In genomic region chr2:124888209-124888608, GRCm38 (mm10) we compare ENCODE assay signal across 14 mouse cellular contexts.
A peak's percentile ranks its signal among the peaks of the same experiment; 100 is the strongest.
DNase-seq lines count a peak whose midpoint lies in the region; ATAC-seq and TF ChIP-seq lines count a peak whose summit lies in the region.
"Had no signal": no experiment of that assay in that cellular context is flagged by ENCODE, and none has a peak within 500 bp of the region (broad histone marks: within the 10 kb centered on the region; RNA-seq: fewer than 3 reads in every experiment).

No protein-coding gene starts in this region.

- no peaks in the 10 kb centered on the region for H3K9me3 ChIP-seq in kidney, postnatal 0 days (replicated peaks; ENCODE audit: low read length)
- H3K9me3 ChIP-seq in embryonic facial prominence, embryonic 11.5 days (replicated peaks; ENCODE audit: control insufficient read depth, low read length), result no peaks in the 10 kb centered on the region
- no peaks in the 10 kb centered on the region for H3K9me3 ChIP-seq in intestine, embryonic 15.5 days
- H3K9me3 ChIP-seq: forebrain, embryonic 10.5 days had no signal

- H3K36me3 ChIP-seq in kidney, postnatal 0 days (ENCODE audit: insufficient read depth, low read length), result no peaks in the 10 kb centered on the region
- H3K36me3 ChIP-seq in embryonic facial prominence, embryonic 11.5 days (replicated peaks; ENCODE audit: control insufficient read depth, insufficient read depth, low read depth, low read length), result no peaks in the 10 kb centered on the region
- no peaks in the 10 kb centered on the region for H3K36me3 ChIP-seq in intestine, embryonic 15.5 days
- H3K36me3 ChIP-seq: forebrain, embryonic 10.5 days had no signal

- H3K4me3 ChIP-seq in kidney, postnatal 0 days (replicated peaks; ENCODE audit: low read depth, low read length), result no peak overlapping the region
- H3K4me3 ChIP-seq in embryonic facial prominence, embryonic 11.5 days (ENCODE audit: low read depth, low read length), result no peak overlapping the region
- no peak overlapping the region for H3K4me3 ChIP-seq in intestine, embryonic 15.5 days (replicated peaks)
- H3K4me3 ChIP-seq: forebrain, embryonic 10.5 days had no signal

- no peak overlapping the region for H3K4me2 ChIP-seq in kidney, postnatal 0 days (ENCODE audit: low read length)
- no peak overlapping the region for H3K4me2 ChIP-seq in embryonic facial prominence, embryonic 11.5 days (ENCODE audit: low read depth, low read length)
- no peak overlapping the region for H3K4me2 ChIP-seq in intestine, embryonic 15.5 days (replicated peaks)

- no peaks in the 10 kb centered on the region for H3K4me1 ChIP-seq in kidney, postnatal 0 days (replicated peaks; ENCODE audit: insufficient read depth, low read length)
- no peaks in the 10 kb centered on the region for H3K4me1 ChIP-seq in embryonic facial prominence, embryonic 11.5 days (ENCODE audit: control insufficient read depth, insufficient read depth, low read length)
- 0 out of 2 replicates have a peak, but pooled peaks cover 3% of the 10 kb centered on the region for H3K4me1 ChIP-seq in intestine, embryonic 15.5 days (replicated peaks)

- H3K9ac ChIP-seq in kidney, postnatal 0 days (ENCODE audit: low read depth, low read length), result no peak overlapping the region
- H3K9ac ChIP-seq in embryonic facial prominence, embryonic 11.5 days (replicated peaks; ENCODE audit: low read length), result no peak overlapping the region
- H3K9ac ChIP-seq in intestine, embryonic 15.5 days, result no peak overlapping the region

- H3K27me3 ChIP-seq in kidney, postnatal 0 days (ENCODE audit: insufficient read depth, low read length), result no peaks in the 10 kb centered on the region
- H3K27me3 ChIP-seq in embryonic facial prominence, embryonic 11.5 days (ENCODE audit: control insufficient read depth, insufficient read depth, low read length), result no peaks in the 10 kb centered on the region
- no peaks in the 10 kb centered on the region for H3K27me3 ChIP-seq in intestine, embryonic 15.5 days (replicated peaks)
- H3K27me3 ChIP-seq: CH12.LX had no signal

- TF ChIP-seq CTCF in kidney, postnatal 0 days (IDR thresholded peaks at IDR 0.05; ENCODE audit: low read depth), result no peak

- no peak for ATAC-seq in kidney, postnatal 0 days (replicated peaks; ENCODE audit: low FRiP score, low read depth)
- ATAC-seq in embryonic facial prominence, embryonic 11.5 days (replicated peaks; ENCODE audit: insufficient number of reproducible peaks, low FRiP score, low TSS enrichment, low read depth), result no peak
- peak; percentile 70 for ATAC-seq in intestine, embryonic 15.5 days
- ATAC-seq: hindbrain, embryonic 16.5 days had no signal

- peak; percentile 43 for DNase-seq in kidney, postnatal 0 days (ENCODE audit: low spot score)
- no peak for DNase-seq in kidney, postnatal 25 days
- DNase-seq in ZHBTc4 (ENCODE audit: low read depth, low spot score), result peak; percentile 29
- peak; percentile 3 for DNase-seq in embryonic facial prominence, embryonic 11.5 days (ENCODE audit: low spot score)
- no peak for DNase-seq in c-Kit-positive CD71-positive TER-119-positive erythroid progenitor cells, embryonic 14.5 days (ENCODE audit: low spot score)
- DNase-seq in testis, postnatal 14 days (ENCODE audit: low spot score), result no peak
- DNase-seq: cerebellum, adult 11-12 months; embryo, embryonic 11 days; gastrocnemius, postnatal 14 days; thymus, adult 2 months had no signal

- WGBS in kidney, postnatal 0 days, result 38% methylated on average over 4 of the region's 4 CpGs
- 47% methylated on average over 4 of the region's 4 CpGs for WGBS in embryonic facial prominence, embryonic 11.5 days
- WGBS in intestine, embryonic 15.5 days, result 34% methylated on average over 4 of the region's 4 CpGs

- no peak overlapping the region for H3K27ac ChIP-seq in kidney, postnatal 0 days
- H3K27ac ChIP-seq in embryonic facial prominence, embryonic 11.5 days (replicated peaks; ENCODE audit: low read depth, low read length), result no peak overlapping the region
- peak overlapping the region; percentile 40; the same call in 1 of the 2 replicates for H3K27ac ChIP-seq in intestine, embryonic 15.5 days
- H3K27ac ChIP-seq: forebrain, embryonic 10.5 days had no signal

Comparison
In these comparisons a context has a peak if more than half of its experiments do, and no peak if none do; other contexts are left out.
1. DNase-seq: peak in kidney, postnatal 0 days (single experiment), ZHBTc4 (single experiment) and embryonic facial prominence, embryonic 11.5 days (single experiment); none in kidney, postnatal 25 days (0 of 2), c-Kit-positive CD71-positive TER-119-positive erythroid progenitor cells, embryonic 14.5 days (single experiment) and testis, postnatal 14 days (single experiment).